Mouse (Mus musculus): Measurements from ENCODE around the gene Ttc7. TPM values are rescaled to one million over a fixed set of nuclear protein-coding genes. Genes with fewer than 3 reads are reported as not detected.

The Ttc7 gene
- polyA plus RNA-seq, 1 experiment from 2014 or later = 7.7 TPM

DNA sequence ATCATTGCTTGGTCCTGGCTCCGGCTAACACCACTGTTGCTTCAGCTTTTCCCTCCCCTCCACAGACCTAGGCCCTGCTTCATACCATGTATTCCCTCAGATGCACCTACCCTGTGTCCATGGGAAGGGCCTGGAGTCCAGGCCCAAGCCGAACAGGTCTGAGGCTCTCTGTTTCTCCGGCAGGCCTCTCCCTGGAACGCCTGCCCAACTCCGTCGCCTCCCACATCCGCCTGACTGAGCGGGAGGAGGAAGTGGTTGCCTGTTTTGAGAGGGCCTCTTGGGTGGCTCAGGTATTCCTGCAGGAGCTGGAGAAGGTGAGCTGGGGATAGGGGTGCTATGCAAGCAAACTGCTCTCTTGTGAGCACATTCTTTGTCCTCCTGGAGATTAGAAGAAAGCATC, 24.1 kb downstream of the Ttc7 start:
- H3K4me2 ChIP-seq = no peak overlapping the region
- no peak for ATAC-seq (replicated peaks; ENCODE audit: low FRiP score)
- H3K4me3 ChIP-seq (replicated peaks) = no peak overlapping the region

DNA sequence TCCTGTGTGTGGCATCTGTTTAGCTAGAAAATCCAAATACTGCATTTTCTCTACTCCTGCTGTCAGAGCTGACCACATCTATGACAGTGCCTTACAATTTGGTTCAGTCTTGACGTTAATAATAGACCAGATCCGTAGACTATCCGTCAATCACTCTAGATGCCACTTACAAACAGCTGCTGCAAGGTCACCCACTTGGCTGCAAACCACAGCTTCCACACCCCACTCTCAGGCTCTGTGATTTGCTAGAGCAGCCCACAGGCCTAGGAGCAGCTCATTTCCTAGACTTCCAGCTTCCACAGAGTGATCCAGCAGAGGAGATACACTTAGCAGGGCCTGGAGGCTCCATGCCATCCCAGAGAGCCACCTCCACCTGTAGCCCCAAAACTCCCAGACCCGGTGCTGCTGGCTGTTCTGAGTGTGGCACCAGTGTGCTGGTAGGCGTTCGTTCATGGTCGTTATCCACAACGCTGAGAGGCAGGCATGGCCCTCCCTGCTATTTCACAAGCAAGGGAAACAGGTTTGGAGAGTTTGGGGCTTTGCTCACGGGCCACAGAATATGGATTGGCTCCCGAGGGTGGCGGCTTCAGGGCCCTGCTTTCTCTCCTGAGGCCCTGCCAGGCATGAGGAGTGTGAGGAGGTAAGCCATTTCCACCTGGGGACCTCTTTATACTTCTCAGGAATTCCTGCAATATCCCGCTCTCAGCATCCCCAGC, 26.5 kb downstream of the Ttc7 start:
- H3K4me1 ChIP-seq = peaks cover 39% of the 10 kb centered on the region
- H3K9ac ChIP-seq = no peak overlapping the region
- H3K36me3 ChIP-seq = no peaks in the 10 kb centered on the region
- no peak overlapping the region for H3K4me3 ChIP-seq (replicated peaks)
- H3K4me2 ChIP-seq = no peak overlapping the region
- H3K27ac ChIP-seq = no peak overlapping the region
- no peaks in the 10 kb centered on the region for H3K9me3 ChIP-seq (replicated peaks)
- 78% methylated on average over 12 of the region's 12 CpGs for WGBS
- no peak for ATAC-seq (replicated peaks; ENCODE audit: low FRiP score)
- H3K27me3 ChIP-seq = no peaks in the 10 kb centered on the region

More for the DNA sequence above, 24.1 kb downstream of the Ttc7 start:
- no peaks in the 10 kb centered on the region for H3K27me3 ChIP-seq
- H3K4me1 ChIP-seq = peaks cover 29% of the 10 kb centered on the region
- no peaks in the 10 kb centered on the region for H3K36me3 ChIP-seq
- H3K9me3 ChIP-seq (replicated peaks) = no peaks in the 10 kb centered on the region
- H3K9ac ChIP-seq = no peak overlapping the region
- WGBS = 37% methylated on average over 8 of the region's 8 CpGs
- H3K27ac ChIP-seq = peak overlapping the region; percentile 48; the same call in 1 of the 2 replicates

DNA sequence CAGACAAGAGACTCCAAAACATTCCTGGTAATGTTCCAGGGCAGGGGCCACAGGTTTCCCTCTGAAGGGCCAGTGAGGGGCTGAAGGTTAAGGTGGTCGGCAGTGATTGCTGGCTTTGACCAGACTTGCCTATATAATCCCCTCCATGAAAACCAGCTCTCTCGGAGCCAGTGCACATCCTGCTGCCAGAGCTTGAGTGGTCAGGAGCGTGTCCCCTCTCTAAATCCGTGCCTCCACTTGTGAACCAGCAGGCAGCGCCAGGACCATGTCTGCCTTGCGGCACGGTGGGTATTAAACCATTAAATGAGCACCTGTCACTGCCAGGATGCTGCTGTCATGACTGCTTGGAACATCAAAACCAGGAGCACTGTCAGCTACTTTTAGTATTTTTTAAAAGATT, 27.8 kb downstream of the Ttc7 start:
- no peak overlapping the region for H3K4me2 ChIP-seq
- H3K4me1 ChIP-seq = peaks cover 37% of the 10 kb centered on the region
- no peak for ATAC-seq (replicated peaks; ENCODE audit: low FRiP score)
- H3K9ac ChIP-seq = no peak overlapping the region
- no peak overlapping the region for H3K4me3 ChIP-seq (replicated peaks)
- no peaks in the 10 kb centered on the region for H3K27me3 ChIP-seq
- no peak overlapping the region for H3K27ac ChIP-seq
- no peaks in the 10 kb centered on the region for H3K9me3 ChIP-seq (replicated peaks)
- 89% methylated on average over 7 of the region's 7 CpGs for WGBS
- no peaks in the 10 kb centered on the region for H3K36me3 ChIP-seq

DNA sequence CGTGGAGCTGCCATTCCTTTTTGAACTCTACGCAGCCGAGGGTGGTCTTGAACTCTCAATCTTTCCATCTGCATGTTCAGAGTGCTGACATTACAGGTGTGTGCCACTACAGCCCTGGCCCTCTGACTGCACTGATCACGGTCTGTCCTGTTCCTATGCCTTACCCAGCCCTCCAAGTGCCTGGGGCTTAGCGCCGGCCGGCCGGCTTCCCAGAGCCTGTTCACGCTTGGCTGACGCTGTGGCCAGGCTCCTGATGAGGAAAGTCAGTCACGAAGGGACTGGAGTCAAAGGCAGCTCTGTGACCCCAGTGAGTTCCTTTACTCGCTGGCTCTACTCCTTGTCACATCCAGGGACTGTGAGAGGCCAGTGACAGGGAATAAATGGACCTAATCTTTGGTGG, 29.7 kb downstream of the Ttc7 start:
- Histone ChIP-seq H3K27ac (peak overlapping the region; percentile 51; the same call in 1 of the 2 replicates), H3K27me3 (no peaks in the 10 kb centered on the region), H3K4me1 (peaks cover 29% of the 10 kb centered on the region), H3K9me3 (replicated peaks) (no peaks in the 10 kb centered on the region), H3K36me3 (no peaks in the 10 kb centered on the region), H3K9ac (0 out of 2 replicates have a peak overlapping the region, but pooled peaks have one; percentile 7), H3K4me3 (replicated peaks) (no peak overlapping the region), H3K4me2 (no peak overlapping the region)
- peak; percentile 84 for ATAC-seq (replicated peaks; ENCODE audit: low FRiP score)
- WGBS = 40% methylated on average over 12 of the region's 12 CpGs

DNA sequence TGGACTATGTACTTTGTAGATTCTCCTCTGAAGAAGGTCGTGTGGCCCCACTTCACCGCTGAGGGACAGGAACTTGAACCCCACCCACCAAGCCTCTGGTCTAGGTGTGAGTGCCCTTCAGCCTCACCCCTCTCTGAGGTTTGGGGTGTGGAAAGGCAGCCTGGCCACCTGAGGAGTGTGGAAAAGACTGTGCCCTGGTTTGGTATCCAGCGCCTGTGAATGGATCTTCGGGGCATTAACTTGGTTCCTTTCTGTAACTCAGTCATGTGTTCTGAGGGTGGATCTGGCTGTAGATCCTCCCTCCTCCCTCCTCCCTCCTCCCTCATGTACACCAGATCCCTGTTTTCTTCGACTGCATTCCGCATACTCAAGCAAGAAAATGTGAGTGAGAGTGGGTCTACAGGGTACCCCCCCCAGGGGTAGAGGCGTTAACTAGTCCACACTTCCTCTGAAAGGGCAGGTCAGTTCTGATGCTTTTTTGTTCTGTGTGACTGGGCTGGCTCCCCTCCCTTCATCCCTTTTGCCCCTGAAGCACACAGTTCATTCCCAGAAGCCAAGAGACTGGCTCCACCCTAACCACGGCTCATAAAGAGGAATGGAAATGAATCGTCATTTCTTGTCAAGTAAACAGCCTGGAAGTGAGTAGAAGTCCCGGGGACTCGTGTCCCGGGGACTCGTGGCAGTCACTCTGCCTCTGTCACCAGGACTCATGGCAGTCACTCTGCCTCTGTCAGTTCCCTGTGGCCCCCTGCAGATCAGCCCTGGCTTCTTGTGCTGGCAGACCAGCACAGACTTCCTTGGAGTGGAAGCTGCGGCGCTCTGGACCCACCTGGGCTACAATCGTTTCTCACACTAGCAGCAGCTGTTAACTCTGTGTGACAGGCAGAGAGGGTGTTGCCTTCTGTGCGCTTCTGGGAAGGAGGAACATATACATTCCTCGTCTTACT, 30.5 kb downstream of the Ttc7 start:
- Histone ChIP-seq H3K4me2 (peak overlapping the region; percentile 2; the same call in 1 of the 2 replicates), H3K27me3 (no peaks in the 10 kb centered on the region), H3K9ac (no peak overlapping the region), H3K9me3 (replicated peaks) (no peaks in the 10 kb centered on the region), H3K36me3 (no peaks in the 10 kb centered on the region), H3K27ac (peak overlapping the region; percentile 51), H3K4me1 (peaks cover 29% of the 10 kb centered on the region), H3K4me3 (replicated peaks) (no peak overlapping the region)
- ATAC-seq (replicated peaks; ENCODE audit: low FRiP score) = no peak
- 43% methylated on average over 18 of the region's 18 CpGs for WGBS

DNA sequence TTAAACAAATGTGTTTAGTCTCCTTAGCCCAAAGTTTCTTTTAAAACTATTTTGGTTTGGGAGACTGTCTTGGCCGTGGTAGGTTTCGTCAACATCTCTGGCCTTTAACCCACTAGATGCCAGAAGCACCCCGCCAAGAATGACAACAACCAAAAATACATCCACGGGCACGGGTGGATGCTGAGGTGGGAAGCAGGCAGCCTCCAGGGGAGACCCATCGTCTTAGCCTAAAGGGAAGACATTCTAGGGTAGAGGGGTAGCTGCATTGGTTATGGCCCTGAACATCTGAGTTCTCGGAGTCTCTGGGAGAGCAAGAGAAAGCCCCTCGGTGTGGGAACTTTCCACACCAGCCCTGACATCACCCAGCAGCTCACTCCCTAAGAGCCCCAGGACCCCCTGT, 31.4 kb downstream of the Ttc7 start:
- Histone ChIP-seq H3K9ac (no peak overlapping the region), H3K27ac (no peak overlapping the region), H3K27me3 (no peaks in the 10 kb centered on the region), H3K36me3 (no peaks in the 10 kb centered on the region), H3K4me1 (peaks cover 29% of the 10 kb centered on the region), H3K4me2 (no peak overlapping the region), H3K9me3 (replicated peaks) (no peaks in the 10 kb centered on the region), H3K4me3 (replicated peaks) (no peak overlapping the region)
- 78% methylated on average over 8 of the region's 8 CpGs for WGBS
- ATAC-seq (replicated peaks; ENCODE audit: low FRiP score) = no peak

DNA sequence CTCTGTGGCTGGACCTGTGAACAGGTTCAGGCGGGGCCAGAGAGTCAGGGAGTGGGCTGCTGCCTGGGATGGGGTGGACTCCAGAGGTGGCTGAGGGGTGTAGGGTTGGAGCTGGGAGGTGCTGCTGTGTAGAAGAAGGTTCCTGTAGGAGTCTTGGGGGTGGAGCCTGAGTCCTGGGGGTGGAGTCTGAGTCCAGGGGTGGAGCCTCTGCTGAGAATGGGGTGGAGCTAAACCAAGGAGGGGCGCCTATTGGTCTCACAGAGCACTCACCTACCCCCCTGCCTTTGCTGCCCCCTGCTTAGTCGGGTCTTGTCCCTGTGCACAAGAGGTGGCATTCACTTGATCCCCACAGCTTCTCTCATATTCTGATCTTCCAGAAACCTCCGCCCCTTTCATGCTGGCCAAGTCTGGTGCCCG, 31.9 kb downstream of the Ttc7 start:
- Histone ChIP-seq H3K9me3 (replicated peaks) (no peaks in the 10 kb centered on the region), H3K9ac (no peak overlapping the region), H3K27ac (no peak overlapping the region), H3K27me3 (no peaks in the 10 kb centered on the region), H3K4me3 (replicated peaks) (no peak overlapping the region), H3K4me2 (no peak overlapping the region), H3K36me3 (no peaks in the 10 kb centered on the region), H3K4me1 (peaks cover 29% of the 10 kb centered on the region)
- 72% methylated on average over 5 of the region's 5 CpGs for WGBS
- peak; percentile 26 for ATAC-seq (replicated peaks; ENCODE audit: low FRiP score)

DNA sequence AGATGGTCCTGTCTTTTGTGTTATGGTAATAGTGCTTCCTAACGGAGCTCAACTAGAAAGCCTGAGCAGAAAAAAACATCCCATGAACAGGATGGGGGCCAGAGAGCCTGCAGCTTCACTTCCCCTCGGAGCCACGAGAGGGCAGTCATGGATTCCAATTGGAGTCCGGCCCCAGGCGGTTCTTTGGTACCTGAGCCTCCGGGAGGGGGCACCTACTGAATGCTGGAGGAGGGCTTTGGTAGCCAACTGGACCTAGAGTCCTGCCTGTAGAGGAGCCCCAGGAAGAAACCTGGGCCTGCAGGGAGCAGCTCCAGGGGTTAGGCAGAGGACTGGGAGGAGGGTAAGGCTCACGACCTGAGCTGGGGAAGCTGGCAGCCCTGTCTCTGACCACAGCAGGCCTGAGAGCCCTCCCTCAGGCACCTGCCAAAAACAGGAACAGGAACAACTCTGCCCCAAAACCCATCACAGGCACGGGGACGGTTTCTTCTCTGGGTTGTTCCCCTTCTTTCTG, 32.4 kb downstream of the Ttc7 start:
- 9% methylated on average over 9 of the region's 9 CpGs for WGBS

DNA sequence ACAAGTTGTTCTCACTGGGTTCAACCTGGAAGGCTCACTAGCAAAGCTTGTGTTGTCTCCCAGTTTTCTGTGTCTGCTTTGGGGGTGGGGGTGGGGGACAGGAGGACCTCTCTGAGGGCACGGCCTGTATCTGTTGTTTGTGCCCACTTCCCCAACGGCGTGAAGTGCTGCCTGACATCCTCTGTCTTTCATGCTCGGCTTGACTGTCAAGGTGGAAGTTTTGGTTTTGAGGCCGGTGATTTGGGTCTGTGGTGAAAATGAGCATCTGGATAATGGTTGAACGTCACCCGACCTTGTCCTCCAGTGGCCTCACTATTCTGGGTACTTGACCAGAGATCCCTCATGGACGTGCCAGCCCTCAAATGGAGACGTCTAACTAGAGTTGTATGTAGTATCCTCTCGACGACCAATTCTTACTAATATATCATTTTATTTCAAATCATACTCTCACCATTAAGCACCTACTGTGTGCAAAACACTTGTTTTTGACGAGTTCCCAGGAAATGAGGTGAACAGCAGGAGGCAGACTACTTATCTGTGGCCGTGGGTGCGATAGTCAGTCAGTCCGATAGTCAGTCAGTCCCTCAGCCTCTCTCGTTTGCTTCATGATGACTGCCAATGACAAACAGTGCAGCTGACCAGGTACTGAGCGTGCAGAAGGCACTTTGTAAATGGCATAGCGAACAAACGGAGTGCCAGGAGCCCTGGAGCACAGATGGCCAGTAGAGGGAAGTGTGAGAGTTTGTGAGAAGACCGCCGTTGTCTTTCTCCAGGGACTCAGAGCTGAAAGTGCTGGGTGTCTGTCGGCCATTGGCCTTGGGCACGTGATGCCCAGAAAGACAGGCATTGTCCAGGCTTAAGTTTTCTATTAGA, 33.4 kb downstream of the Ttc7 start:
- WGBS = 83% methylated on average over 23 of the region's 23 CpGs
- Histone ChIP-seq H3K9me3 (replicated peaks) (no peaks in the 10 kb centered on the region), H3K4me3 (replicated peaks) (no peak overlapping the region), H3K4me1 (peaks cover 29% of the 10 kb centered on the region), H3K27me3 (no peaks in the 10 kb centered on the region), H3K4me2 (no peak overlapping the region), H3K9ac (no peak overlapping the region), H3K27ac (no peak overlapping the region), H3K36me3 (no peaks in the 10 kb centered on the region)
- no peak for ATAC-seq (replicated peaks; ENCODE audit: low FRiP score)

More for the DNA sequence above, 32.4 kb downstream of the Ttc7 start:
- Histone ChIP-seq H3K27ac (no peak overlapping the region), H3K9me3 (replicated peaks) (no peaks in the 10 kb centered on the region), H3K4me3 (replicated peaks) (no peak overlapping the region), H3K36me3 (no peaks in the 10 kb centered on the region), H3K9ac (no peak overlapping the region), H3K27me3 (no peaks in the 10 kb centered on the region), H3K4me1 (peaks cover 29% of the 10 kb centered on the region), H3K4me2 (0 out of 2 replicates have a peak overlapping the region, but pooled peaks have one; percentile 15)
- ATAC-seq (replicated peaks; ENCODE audit: low FRiP score) = peak; percentile 44; the same call in 1 of the 2 replicates

DNA sequence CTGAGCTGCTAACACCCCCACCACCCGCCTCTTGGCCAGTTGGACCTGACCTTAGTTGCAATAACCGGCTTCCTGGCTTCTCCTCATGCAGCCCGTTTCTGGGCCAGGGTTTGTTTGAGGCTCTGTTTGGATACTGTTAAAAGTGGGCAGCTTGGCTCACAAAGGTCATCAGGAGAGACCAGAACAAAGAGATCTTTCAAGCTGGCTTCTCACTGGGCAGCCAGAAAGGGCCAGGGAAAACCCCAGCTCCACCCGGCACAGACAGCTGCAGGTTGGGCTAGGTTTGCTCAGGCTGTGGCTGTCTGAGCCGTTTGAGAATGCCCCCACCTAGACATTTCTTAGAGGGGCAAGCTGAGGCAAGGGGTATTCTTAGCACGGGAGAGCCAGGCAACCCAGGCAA, 34.6 kb downstream of the Ttc7 start:
- WGBS = 40% methylated on average over 6 of the region's 6 CpGs
- Histone ChIP-seq H3K36me3 (peaks cover 5% of the 10 kb centered on the region; the same call in 1 of the 2 replicates), H3K9ac (no peak overlapping the region), H3K9me3 (replicated peaks) (no peaks in the 10 kb centered on the region), H3K27me3 (no peaks in the 10 kb centered on the region), H3K4me1 (peaks cover 23% of the 10 kb centered on the region), H3K4me2 (no peak overlapping the region), H3K4me3 (replicated peaks) (no peak overlapping the region), H3K27ac (no peak overlapping the region)
- ATAC-seq (replicated peaks; ENCODE audit: low FRiP score) = no peak

DNA sequence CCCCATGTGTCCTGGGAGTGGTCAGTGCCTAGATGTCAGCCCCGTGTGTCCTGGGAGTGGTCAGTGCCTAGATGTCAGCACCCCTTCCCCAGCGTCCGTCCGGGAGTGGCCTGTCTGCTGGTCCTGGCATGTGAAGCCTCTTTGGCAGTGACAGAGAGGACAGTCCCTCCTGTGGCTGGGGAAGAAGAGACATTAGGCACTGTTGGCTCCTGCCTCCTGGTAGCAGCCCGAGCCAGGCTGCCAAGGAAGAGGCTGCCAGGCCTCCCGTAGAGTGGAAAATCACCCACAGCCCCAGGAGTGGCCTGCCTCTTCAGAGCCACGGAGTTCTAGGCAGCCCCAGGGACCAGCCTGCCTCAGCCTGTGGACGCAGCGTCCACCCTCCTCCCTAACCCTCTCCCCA, 35.3 kb downstream of the Ttc7 start:
- no peak overlapping the region for H3K4me3 ChIP-seq (replicated peaks)
- H3K27ac ChIP-seq = no peak overlapping the region
- 79% methylated on average over 9 of the region's 9 CpGs for WGBS
- H3K36me3 ChIP-seq = peaks cover 5% of the 10 kb centered on the region; the same call in 1 of the 2 replicates
- H3K4me2 ChIP-seq = no peak overlapping the region
- H3K4me1 ChIP-seq = peaks cover 16% of the 10 kb centered on the region
- H3K27me3 ChIP-seq = no peaks in the 10 kb centered on the region
- no peak overlapping the region for H3K9ac ChIP-seq
- ATAC-seq (replicated peaks; ENCODE audit: low FRiP score) = no peak
- no peaks in the 10 kb centered on the region for H3K9me3 ChIP-seq (replicated peaks)

Measured in kidney, embryonic 15.5 days (tissue).